Mouse (Mus musculus) heart, adult 2 months (tissue): ENCODE data around the gene Theg.

ENCODE experiments used
- CTCF ChIP-seq: fragments of 200-600 bp; IDR thresholded peaks from 2 replicates; pipeline ENCODE4 v1.8.1; 2022; ENCODE audit warnings: antibody characterized with exemption, mild to moderate bottlenecking, moderate library complexity
- EP300 ChIP-seq: fragments of 200-500 bp; IDR thresholded peaks from 2 replicates; pipeline ENCODE4 v1.6.1; 2011; ENCODE audit warnings: low read depth, low read length, control low read depth; ENCODE audit not compliant: insufficient read depth
- POLR2A ChIP-seq: fragments of 200-500 bp; IDR thresholded peaks from 2 replicates; pipeline ENCODE4 v1.6.1; 2011; ENCODE audit warnings: mild to moderate bottlenecking, low read depth, low read length, control low read depth; ENCODE audit not compliant: insufficient read depth

DNA sequence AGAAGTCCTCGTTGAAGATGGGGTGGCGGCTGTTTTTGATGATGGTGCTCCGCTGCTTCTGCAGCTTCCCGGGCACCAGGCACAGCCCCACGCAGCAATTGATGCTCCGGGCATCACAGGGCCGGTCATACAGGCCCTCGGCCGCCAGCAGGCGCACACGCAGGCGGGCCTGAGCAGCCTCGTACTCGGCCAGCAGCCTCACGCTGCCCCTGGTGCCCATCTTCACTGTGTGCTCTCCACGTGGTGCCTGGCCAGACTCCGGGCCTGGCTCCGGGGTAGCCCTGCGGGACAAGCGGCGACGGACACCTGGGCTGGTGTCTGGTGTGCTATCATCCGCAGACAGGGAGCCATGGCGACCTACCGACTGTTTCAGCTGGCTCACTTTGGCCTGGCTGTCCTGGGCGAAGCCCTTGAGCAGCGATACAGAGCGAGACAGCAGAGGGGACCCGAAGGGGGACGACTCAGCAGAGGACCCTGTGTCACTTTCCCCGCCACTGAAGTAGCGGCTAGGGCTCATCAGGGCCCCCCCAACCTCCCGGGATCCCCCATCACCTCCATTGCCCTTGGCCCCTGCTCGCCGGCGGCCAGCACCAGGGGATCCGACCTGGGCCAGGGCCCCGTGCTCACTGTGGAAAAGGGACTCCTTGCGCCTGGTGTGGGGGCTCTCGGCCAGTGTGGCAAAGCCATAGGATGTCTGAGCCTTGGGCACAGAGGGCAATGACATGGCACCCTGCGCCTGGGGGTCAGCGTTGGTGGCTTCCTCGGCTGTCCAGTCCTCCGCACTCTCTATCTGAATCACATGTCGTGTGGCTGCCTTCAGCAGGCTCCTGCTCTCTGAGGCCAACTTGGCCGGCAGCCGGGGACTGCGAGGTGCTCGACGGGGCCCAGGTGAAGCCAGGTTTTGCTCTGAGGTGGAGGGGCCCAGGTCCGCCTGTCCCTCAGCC is 25.3 kb upstream of the Theg start:
- TF ChIP-seq EP300 (no peak), CTCF (peak; percentile 48), POLR2A (no peak)
